Mouse (Mus musculus) lung, embryonic 16.5 days (tissue): ENCODE results near the gene Ctnnb1. TPM values are rescaled to one million over a fixed set of nuclear protein-coding genes. Genes with fewer than 3 reads are reported as not detected.

Experiments
- ATAC-seq: fragments of 200-750 bp; cut with Nextera tagmentation; 2 replicates; pipeline ENCODE4 v1.8.0; 2017; ENCODE audit warnings: low read depth, mild to moderate bottlenecking, moderate library complexity
- H3K27ac ChIP-seq: fragments of 300-500 bp; sonication (generic); 2 replicates; pipeline ENCODE4 v1.5.1; 2014; ENCODE audit warnings: mild to moderate bottlenecking, control low read depth, low read length
- H3K27me3 ChIP-seq: fragments of 300-500 bp; sonication (generic); 2 replicates; pipeline ENCODE4 v1.6.1; 2014; ENCODE audit warnings: low read depth, low read length, mixed read lengths; ENCODE audit not compliant: control insufficient read depth, insufficient read depth
- H3K36me3 ChIP-seq: fragments of 300-500 bp; sonication (generic); 2 replicates; pipeline ENCODE4 v1.6.1; 2014; ENCODE audit warnings: low read length; ENCODE audit not compliant: control insufficient read depth, insufficient read depth
- H3K4me1 ChIP-seq: fragments of 300-500 bp; sonication (generic); replicated peaks from 2 replicates; pipeline ENCODE4 v1.6.1; 2014; ENCODE audit warnings: low read length, mixed read lengths; ENCODE audit not compliant: control insufficient read depth, insufficient read depth
- H3K4me2 ChIP-seq: fragments of 300-500 bp; sonication (generic); 2 replicates; pipeline ENCODE4 v1.6.1; 2014; ENCODE audit warnings: low read depth, low read length, control low read depth
- H3K4me3 ChIP-seq: fragments of 300-500 bp; sonication (generic); 2 replicates; pipeline ENCODE4 v1.5.1; 2014; ENCODE audit warnings: mild to moderate bottlenecking, low read length, control low read depth
- H3K9ac ChIP-seq: fragments of 300-500 bp; sonication (generic); 2 replicates; pipeline ENCODE4 v1.6.1; 2014; ENCODE audit warnings: low read length, control low read depth
- H3K9me3 ChIP-seq: fragments of 300-500 bp; sonication (generic); 2 replicates; pipeline ENCODE4 v1.6.1; 2016; ENCODE audit warnings: low read length; ENCODE audit not compliant: control insufficient read depth
- WGBS: fragments of 180-500 bp; shearing (Covaris S2); extraction: QIAGEN DNeasy Blood & Tissue Kit; methylation state at CpG from one replicate; pipeline ENCODE4 v1.1.7; 2014; 5-methylcytosine and 5-hydroxymethylcytosine counted together
- polyA plus RNA-seq: library from polyadenylated mRNA; unstranded; fragments of >200 nt; fragmentation: Nextera tagmentation; extraction: Ambion mirVana; gene quantifications from 2 replicates; pipeline ENCODE4 v1.2.1, GENCODE M21; 2015

Ctnnb1 gene
- polyA plus RNA-seq, 1 experiment from 2014 or later = 523 TPM

DNA sequence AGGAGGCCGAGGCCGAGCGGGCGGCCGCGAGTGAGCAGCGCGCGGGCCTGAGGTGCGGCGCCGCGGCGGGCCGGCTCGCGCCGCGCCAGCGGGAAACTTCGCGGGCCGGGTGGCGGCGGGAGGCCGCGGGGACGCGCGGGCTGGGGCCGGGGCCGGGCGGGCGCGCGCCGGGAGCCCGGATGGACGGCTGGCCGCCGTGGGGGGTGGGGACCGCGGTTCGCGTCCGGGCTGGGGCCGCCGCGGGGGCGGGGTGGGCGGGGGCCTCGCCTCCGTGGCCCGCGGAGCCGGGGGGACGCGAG, 4.5 kb downstream of the Ctnnb1 start:
- Histone ChIP-seq H3K4me1 (peaks cover 28% of the 10 kb centered on the region), H3K4me3 (peak overlapping the region; percentile 90), H3K27me3 (no peaks in the 10 kb centered on the region), H3K9ac (peak overlapping the region; percentile 93), H3K27ac (peak overlapping the region; percentile 95), H3K9me3 (no peaks in the 10 kb centered on the region), H3K36me3 (no peaks in the 10 kb centered on the region), H3K4me2 (no peak overlapping the region)
- 0% methylated on average over 11 of the region's 58 CpGs for WGBS
- peak; percentile 71; the same call in 1 of the 2 replicates for ATAC-seq

DNA sequence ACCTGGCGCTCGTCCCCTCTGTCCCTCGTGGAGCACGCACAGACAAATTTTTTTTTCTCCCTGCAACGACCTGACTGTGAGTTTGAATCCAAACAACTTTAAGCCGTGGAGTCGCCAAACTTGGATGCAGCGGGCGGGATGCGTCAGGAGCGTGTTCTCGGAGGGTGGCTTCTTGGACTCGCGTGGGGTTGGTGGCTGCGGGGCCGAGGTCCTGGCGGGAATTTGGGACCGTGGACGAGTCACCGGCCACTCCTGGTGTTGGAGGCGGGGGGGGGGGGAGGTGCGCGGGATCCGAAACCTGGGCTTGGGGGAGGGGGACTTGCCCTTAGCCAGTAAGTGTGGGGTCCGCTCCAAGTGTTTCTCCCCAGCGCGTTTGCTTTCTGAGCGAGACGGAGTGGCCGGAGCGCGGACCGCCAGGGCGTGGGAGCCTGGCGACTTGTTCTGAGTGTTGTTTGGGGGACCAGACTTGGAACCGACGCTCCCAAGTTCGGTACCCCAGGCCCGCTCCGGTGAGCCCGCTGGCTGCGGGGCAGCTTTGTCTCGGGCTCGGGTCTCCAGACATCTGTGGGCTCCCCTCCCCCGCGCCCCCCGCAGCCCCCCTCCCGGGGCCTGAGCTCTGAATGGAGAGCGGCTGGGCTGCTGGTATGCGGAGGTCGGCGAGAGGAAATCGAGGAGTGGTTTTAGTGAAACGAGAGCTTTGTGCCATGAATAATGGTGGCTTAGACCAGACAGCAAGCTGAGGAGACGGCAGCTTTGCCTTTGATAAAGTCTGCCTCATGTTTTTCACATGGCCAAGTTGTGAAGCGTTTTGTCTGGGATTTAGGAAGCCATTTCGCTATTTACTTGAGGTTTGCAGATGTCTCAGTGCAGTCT, 5.1 kb downstream of the Ctnnb1 start:
- Histone ChIP-seq H3K36me3 (no peaks in the 10 kb centered on the region), H3K4me3 (peak overlapping the region; percentile 90), H3K27me3 (no peaks in the 10 kb centered on the region), H3K9me3 (no peaks in the 10 kb centered on the region), H3K9ac (peak overlapping the region; percentile 93), H3K4me2 (peak overlapping the region; percentile 73), H3K27ac (peak overlapping the region; percentile 95), H3K4me1 (peaks cover 28% of the 10 kb centered on the region)
- peak; percentile 28 for ATAC-seq
- under 1% methylated on average over 49 of the region's 57 CpGs for WGBS

DNA sequence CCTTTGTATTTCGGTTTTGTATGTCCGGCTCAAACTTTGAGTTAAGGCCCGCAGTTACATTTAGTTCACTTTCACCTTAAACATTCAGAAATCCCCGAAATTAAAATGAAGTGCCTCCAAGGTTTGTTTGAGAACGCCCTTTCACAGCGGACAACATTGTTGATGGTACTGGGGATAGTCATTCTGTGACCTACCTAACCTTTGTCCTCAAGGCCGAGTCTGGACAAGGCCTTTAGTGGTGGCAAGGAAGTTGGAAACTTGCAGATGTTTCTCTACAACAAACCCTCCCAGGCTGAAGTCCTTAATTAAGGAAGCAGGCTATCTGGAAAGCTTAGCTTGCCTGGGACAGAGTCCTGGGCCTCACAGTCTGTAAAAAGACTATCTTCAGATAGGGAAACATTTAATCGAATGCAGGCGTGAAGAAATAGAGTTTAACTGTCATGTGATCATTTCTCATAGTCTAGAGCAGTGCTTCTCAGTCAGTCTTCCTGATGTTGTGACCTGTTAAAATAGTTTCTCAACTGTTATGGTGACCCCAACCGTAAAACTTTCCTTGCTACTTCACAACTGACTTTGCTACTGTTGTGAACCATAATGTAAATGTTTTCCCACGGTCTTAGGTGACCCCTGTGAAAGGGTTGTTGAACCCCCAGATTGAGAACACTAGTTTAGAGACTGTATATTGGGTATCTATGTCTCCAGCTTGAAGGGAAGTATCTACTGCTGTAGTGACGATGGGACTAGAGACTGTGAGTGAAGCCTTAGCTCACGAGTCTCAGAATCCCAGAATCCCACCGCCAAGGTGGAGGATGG, 6.0 kb downstream of the Ctnnb1 start:
- Histone ChIP-seq H3K27me3 (no peaks in the 10 kb centered on the region), H3K4me3 (peak overlapping the region; percentile 90), H3K9ac (peak overlapping the region; percentile 93), H3K4me1 (peaks cover 35% of the 10 kb centered on the region), H3K27ac (peak overlapping the region; percentile 95), H3K9me3 (no peaks in the 10 kb centered on the region), H3K4me2 (peak overlapping the region; percentile 73), H3K36me3 (no peaks in the 10 kb centered on the region)
- ATAC-seq = no peak
- WGBS = 3% methylated on average over 14 of the region's 14 CpGs

DNA sequence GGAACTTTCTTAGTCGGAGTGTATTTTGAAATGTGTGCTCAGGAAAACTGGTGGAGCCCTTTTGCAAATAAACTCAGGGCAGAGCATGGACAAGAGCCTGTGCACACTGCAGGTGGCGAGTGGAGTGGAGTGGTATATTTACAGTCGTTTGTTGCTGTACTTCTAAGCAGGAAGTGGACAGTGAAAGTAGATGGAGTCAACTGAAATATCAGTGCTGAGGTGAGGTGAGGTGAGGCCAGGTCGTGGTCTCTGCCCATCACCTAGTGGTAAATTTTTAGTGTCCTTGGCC, 6.6 kb downstream of the Ctnnb1 start:
- H3K4me3 ChIP-seq = peak overlapping the region; percentile 90
- peak overlapping the region; percentile 95 for H3K27ac ChIP-seq
- H3K9me3 ChIP-seq = no peaks in the 10 kb centered on the region
- H3K4me2 ChIP-seq = peak overlapping the region; percentile 73
- no peak for ATAC-seq
- H3K36me3 ChIP-seq = no peaks in the 10 kb centered on the region
- 2% methylated on average over 4 of the region's 4 CpGs for WGBS
- H3K27me3 ChIP-seq = no peaks in the 10 kb centered on the region
- peaks cover 35% of the 10 kb centered on the region for H3K4me1 ChIP-seq
- peak overlapping the region; percentile 93 for H3K9ac ChIP-seq

DNA sequence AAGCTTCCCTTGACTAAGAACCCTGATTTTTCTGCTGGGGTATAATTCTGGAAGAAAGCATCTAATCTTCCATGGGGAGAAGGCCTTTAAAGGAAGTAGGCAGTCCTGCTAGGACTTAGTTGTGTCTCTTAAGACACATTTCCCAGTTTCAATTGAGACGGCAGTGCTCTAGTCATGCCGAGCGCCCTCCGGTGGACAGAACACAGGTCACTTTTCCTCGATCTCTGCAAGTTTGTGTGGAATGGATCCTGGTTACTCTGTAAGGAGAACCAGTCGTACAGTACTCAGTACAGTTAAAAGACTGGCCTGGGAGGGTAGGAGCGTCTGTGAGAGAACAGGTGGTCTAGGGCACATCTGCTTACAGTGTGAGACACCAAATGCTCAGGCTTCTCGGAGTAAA, 7.3 kb downstream of the Ctnnb1 start:
- peak overlapping the region; percentile 27; the same call in 1 of the 2 replicates for H3K9ac ChIP-seq
- no peak overlapping the region for H3K27ac ChIP-seq
- no peak for ATAC-seq
- no peaks in the 10 kb centered on the region for H3K9me3 ChIP-seq
- peak overlapping the region; percentile 90 for H3K4me3 ChIP-seq
- H3K4me1 ChIP-seq = peaks cover 36% of the 10 kb centered on the region
- 8% methylated on average over 8 of the region's 8 CpGs for WGBS
- no peaks in the 10 kb centered on the region for H3K27me3 ChIP-seq
- H3K4me2 ChIP-seq = peak overlapping the region; percentile 73
- H3K36me3 ChIP-seq = no peaks in the 10 kb centered on the region

DNA sequence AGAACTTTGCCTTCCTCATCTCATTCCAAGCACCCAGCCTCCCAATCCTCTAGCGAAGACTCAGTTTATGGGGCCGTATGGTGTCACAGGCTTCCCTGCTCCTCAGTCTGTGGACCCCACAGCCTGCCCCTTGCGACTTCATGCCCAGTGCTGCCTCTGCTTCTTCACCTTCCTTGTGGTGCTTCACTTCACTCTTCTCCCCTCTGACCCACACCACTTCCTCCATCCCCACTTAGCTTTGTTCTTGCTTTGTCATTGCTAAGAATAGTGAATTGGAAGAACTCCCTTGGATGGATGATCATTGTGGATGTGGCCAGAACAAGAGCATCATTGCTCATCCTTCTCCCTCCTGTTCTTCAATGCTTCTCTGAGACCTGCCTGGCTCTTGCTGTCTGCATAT, 11.8 kb downstream of the Ctnnb1 start:
- no peak overlapping the region for H3K9ac ChIP-seq
- H3K9me3 ChIP-seq = no peaks in the 10 kb centered on the region
- WGBS = 83% methylated on average over 3 of the region's 3 CpGs
- no peak for ATAC-seq
- peaks cover 30% of the 10 kb centered on the region for H3K4me1 ChIP-seq
- no peak overlapping the region for H3K27ac ChIP-seq
- no peak overlapping the region for H3K4me3 ChIP-seq
- H3K27me3 ChIP-seq = no peaks in the 10 kb centered on the region
- H3K36me3 ChIP-seq = no peaks in the 10 kb centered on the region
- H3K4me2 ChIP-seq = no peak overlapping the region

DNA sequence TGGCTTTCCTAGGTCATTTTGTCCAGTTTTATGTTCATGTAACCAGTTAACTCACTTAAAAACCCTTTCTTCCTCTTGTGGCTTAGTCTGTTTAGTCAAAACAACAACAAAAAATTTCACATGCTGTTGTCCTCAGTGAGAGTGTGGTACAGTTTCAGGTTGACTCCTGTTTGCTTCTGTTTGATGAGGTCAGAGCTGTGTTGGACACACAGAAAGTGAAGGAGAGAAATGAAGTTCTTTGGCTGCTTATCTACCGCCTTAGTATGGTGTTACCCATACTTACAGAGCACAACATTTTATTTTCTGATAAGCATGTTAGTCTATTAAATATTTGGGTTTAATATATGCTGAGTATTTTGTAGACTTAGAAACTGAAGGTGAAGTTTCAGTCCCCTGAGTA, 14.7 kb downstream of the Ctnnb1 start:
- Histone ChIP-seq H3K4me2 (no peak overlapping the region), H3K9me3 (no peaks in the 10 kb centered on the region), H3K27ac (no peak overlapping the region), H3K27me3 (no peaks in the 10 kb centered on the region), H3K9ac (no peak overlapping the region), H3K36me3 (no peaks in the 10 kb centered on the region), H3K4me1 (peaks cover 16% of the 10 kb centered on the region), H3K4me3 (no peak overlapping the region)
- no peak for ATAC-seq
- 65% methylated on average over 1 of the region's 1 CpGs for WGBS

DNA sequence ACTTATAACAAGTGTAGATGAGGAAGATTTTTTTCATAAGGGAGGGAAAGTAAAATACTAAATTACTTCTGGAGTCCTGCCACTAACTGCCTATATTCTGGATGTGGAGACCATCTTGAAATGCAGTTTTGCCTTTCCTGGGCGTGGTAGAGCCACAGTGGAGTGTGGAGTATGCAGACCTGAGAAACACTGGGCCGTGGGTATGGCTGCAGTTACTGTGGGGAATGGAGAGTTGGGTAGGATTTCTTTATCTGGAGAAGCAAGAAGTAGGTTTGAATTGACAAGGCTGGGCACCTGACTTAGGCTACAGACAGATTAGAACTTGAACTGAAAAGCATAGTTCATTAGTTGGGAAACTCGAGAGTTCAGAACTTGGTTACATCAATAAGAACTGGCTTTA, 15.2 kb downstream of the Ctnnb1 start:
- peaks cover 15% of the 10 kb centered on the region for H3K4me1 ChIP-seq
- H3K4me3 ChIP-seq = no peak overlapping the region

GRCm38 (mm10) chr9:120946131-120946530, 17.1 kb downstream of the Ctnnb1 start:
- no peak for ATAC-seq
- Histone ChIP-seq H3K4me3 (no peak overlapping the region), H3K4me1 (peaks cover 4% of the 10 kb centered on the region), H3K27ac (no peak overlapping the region), H3K9ac (no peak overlapping the region), H3K9me3 (no peaks in the 10 kb centered on the region), H3K27me3 (no peaks in the 10 kb centered on the region), H3K36me3 (peaks cover 9% of the 10 kb centered on the region), H3K4me2 (no peak overlapping the region)
- WGBS = 52% methylated on average over 8 of the region's 8 CpGs

More for the DNA sequence above, 15.2 kb downstream of the Ctnnb1 start:
- no peak overlapping the region for H3K4me2 ChIP-seq
- no peaks in the 10 kb centered on the region for H3K9me3 ChIP-seq
- H3K9ac ChIP-seq = no peak overlapping the region
- H3K27ac ChIP-seq = no peak overlapping the region
- no peaks in the 10 kb centered on the region for H3K27me3 ChIP-seq
- WGBS = 61% methylated on average over 3 of the region's 3 CpGs
- H3K36me3 ChIP-seq = no peaks in the 10 kb centered on the region
- no peak for ATAC-seq
